Mouse (Mus musculus) testis, adult 2 months (tissue): ENCODE measurements around the gene Ugt1a9.

Experiments used
- CTCF ChIP-seq: fragments of 200-500 bp; IDR thresholded peaks from 2 replicates; pipeline ENCODE4 v1.5.1; 2012; ENCODE audit warnings: low read depth, mild to moderate bottlenecking, inconsistent platforms, low read length, moderate library complexity; ENCODE audit not compliant: control insufficient read depth, insufficient read depth, insufficient replicate concordance
- POLR2A ChIP-seq: fragments of 200-500 bp; IDR thresholded peaks from 2 replicates; pipeline ENCODE4 v1.6.1; 2012; ENCODE audit warnings: low read depth, mild to moderate bottlenecking, inconsistent platforms, low read length, moderate library complexity; ENCODE audit not compliant: control insufficient read depth

- TF ChIP-seq POLR2A = no peak
- TF ChIP-seq CTCF = no peak
These were observed 159.4 kb downstream of the Ugt1a9 start for GRCm38 (mm10) chr1:88229986-88230385.
